Mouse (Mus musculus): ENCODE measurements around the gene Pgm5. TPM values are rescaled to one million over a fixed set of nuclear protein-coding genes. Genes with fewer than 3 reads are reported as not detected.

Pgm5 gene
- polyA plus RNA-seq (2014; fragmentation: Nextera tagmentation; extraction: Ambion mirVana) = 2.7 and 2.9 TPM in 2 replicates

- 1% methylated on average over 38 of the region's 39 CpGs for WGBS
- Histone ChIP-seq H3K36me3 (ENCODE audit: insufficient read depth) (no peaks in the 10 kb centered on the region), H3K9ac (peak within 1 kb of the TSS; percentile 55), H3K9me3 (ENCODE audit: low read depth, low read length) (no peaks in the 10 kb centered on the region), H3K27me3 (ENCODE audit: insufficient read depth, low read length) (0 out of 2 replicates have a peak, but pooled peaks cover 5% of the 10 kb centered on the region), H3K27ac (ENCODE audit: low read depth) (peak within 1 kb of the TSS; percentile 36; the same call in 1 of the 2 replicates), H3K4me2 (peak within 1 kb of the TSS; percentile 76), H3K4me1 (ENCODE audit: insufficient read depth) (peaks cover 10% of the 10 kb centered on the region; the same call in 1 of the 2 replicates), H3K4me3 (ENCODE audit: low read depth, low read length) (peak within 1 kb of the TSS; percentile 57)
- ATAC-seq (ENCODE audit: insufficient read depth) (peak; percentile 84), DNase-seq (peak; percentile 73)
- TF ChIP-seq CTCF (IDR thresholded peaks at IDR 0.05; ENCODE audit: low read depth) = peak; percentile 49
Measured at GRCm38 (mm10) chr19:24861612-24862451, at the start of gene Pgm5. Pgm5 (minus strand) TSS chr19:24861855.

GRCm38 (mm10) chr19:24908385-24909155 lies 46.9 kb upstream of the Pgm5 start:
- ATAC-seq (ENCODE audit: insufficient read depth) (no peak), DNase-seq (no peak)
- Histone ChIP-seq H3K4me3 (ENCODE audit: low read depth, low read length) (no peak overlapping the region), H3K36me3 (ENCODE audit: insufficient read depth) (no peaks in the 10 kb centered on the region), H3K4me2 (no peak overlapping the region), H3K4me1 (ENCODE audit: insufficient read depth) (no peaks in the 10 kb centered on the region), H3K27me3 (ENCODE audit: insufficient read depth, low read length) (0 out of 2 replicates have a peak, but pooled peaks cover 8% of the 10 kb centered on the region), H3K9ac (no peak overlapping the region), H3K27ac (ENCODE audit: low read depth) (no peak overlapping the region), H3K9me3 (ENCODE audit: low read depth, low read length) (no peaks in the 10 kb centered on the region)
- no peak for TF ChIP-seq CTCF (IDR thresholded peaks at IDR 0.05; ENCODE audit: low read depth)
- WGBS = 82% methylated on average over 3 of the region's 3 CpGs

GRCm38 (mm10) chr19:24907655-24908054 lies 46.0 kb upstream of the Pgm5 start:
- ATAC-seq (ENCODE audit: insufficient read depth) (no peak), DNase-seq (no peak)
- 83% methylated on average over 4 of the region's 6 CpGs for WGBS

GRCm38 (mm10) chr19:24902821-24903220 lies 41.2 kb upstream of the Pgm5 start:
- H3K4me3 ChIP-seq (ENCODE audit: low read depth, low read length) = no peak overlapping the region
- no peaks in the 10 kb centered on the region for H3K9me3 ChIP-seq (ENCODE audit: low read depth, low read length)
- WGBS = 47% methylated on average over 2 of the region's 2 CpGs
- TF ChIP-seq CTCF (IDR thresholded peaks at IDR 0.05; ENCODE audit: low read depth) = no peak
- no peak for DNase-seq
- peaks cover 59% of the 10 kb centered on the region for H3K27me3 ChIP-seq (ENCODE audit: insufficient read depth, low read length)
- no peak overlapping the region for H3K4me2 ChIP-seq
- no peaks in the 10 kb centered on the region for H3K4me1 ChIP-seq (ENCODE audit: insufficient read depth)
- ATAC-seq (ENCODE audit: insufficient read depth) = no peak
- H3K36me3 ChIP-seq (ENCODE audit: insufficient read depth) = no peaks in the 10 kb centered on the region
- no peak overlapping the region for H3K9ac ChIP-seq
- H3K27ac ChIP-seq (ENCODE audit: low read depth) = no peak overlapping the region

More at GRCm38 (mm10) chr19:24907655-24908054, 46.0 kb upstream of the Pgm5 start:
- H3K4me3 ChIP-seq (ENCODE audit: low read depth, low read length) = no peak overlapping the region
- H3K27ac ChIP-seq (ENCODE audit: low read depth) = no peak overlapping the region
- H3K4me1 ChIP-seq (ENCODE audit: insufficient read depth) = no peaks in the 10 kb centered on the region
- H3K36me3 ChIP-seq (ENCODE audit: insufficient read depth) = no peaks in the 10 kb centered on the region
- H3K4me2 ChIP-seq = no peak overlapping the region
- no peak for TF ChIP-seq CTCF (IDR thresholded peaks at IDR 0.05; ENCODE audit: low read depth)
- H3K9me3 ChIP-seq (ENCODE audit: low read depth, low read length) = no peaks in the 10 kb centered on the region
- H3K27me3 ChIP-seq (ENCODE audit: insufficient read depth, low read length) = peaks cover 11% of the 10 kb centered on the region
- no peak overlapping the region for H3K9ac ChIP-seq

GRCm38 (mm10) chr19:24902256-24902655 lies 40.6 kb upstream of the Pgm5 start:
- 4% methylated on average over 2 of the region's 2 CpGs for whole genome bisulfite sequencing
- Histone ChIP-seq H3K9ac (no peak overlapping the region), H3K27ac (ENCODE audit: low read depth) (no peak overlapping the region), H3K4me2 (no peak overlapping the region), H3K9me3 (ENCODE audit: low read depth, low read length) (no peaks in the 10 kb centered on the region), H3K36me3 (ENCODE audit: insufficient read depth) (no peaks in the 10 kb centered on the region), H3K4me3 (ENCODE audit: low read depth, low read length) (no peak overlapping the region), H3K27me3 (ENCODE audit: insufficient read depth, low read length) (peaks cover 65% of the 10 kb centered on the region), H3K4me1 (ENCODE audit: insufficient read depth) (no peaks in the 10 kb centered on the region)
- no peak for TF ChIP-seq CTCF (IDR thresholded peaks at IDR 0.05; ENCODE audit: low read depth)
- no peak for ATAC-seq (ENCODE audit: insufficient read depth)
- no peak for DNase-seq

- Histone ChIP-seq H3K9me3 (ENCODE audit: low read depth, low read length) (no peaks in the 10 kb centered on the region), H3K4me1 (ENCODE audit: insufficient read depth) (no peaks in the 10 kb centered on the region), H3K27me3 (ENCODE audit: insufficient read depth, low read length) (peaks cover 71% of the 10 kb centered on the region), H3K9ac (no peak overlapping the region), H3K36me3 (ENCODE audit: insufficient read depth) (no peaks in the 10 kb centered on the region), H3K27ac (ENCODE audit: low read depth) (no peak overlapping the region), H3K4me3 (ENCODE audit: low read depth, low read length) (no peak overlapping the region), H3K4me2 (no peak overlapping the region)
- ATAC-seq (ENCODE audit: insufficient read depth) (no peak), DNase-seq (no peak)
- 13% methylated on average over 3 of the region's 3 CpGs for WGBS
- no peak for TF ChIP-seq CTCF (IDR thresholded peaks at IDR 0.05; ENCODE audit: low read depth)
Measured at GRCm38 (mm10) chr19:24901666-24902065, 40.0 kb upstream of the Pgm5 start.
